Mouse (Mus musculus): ENCODE measurements at regions not wholly inside any gene's neighbourhood (a gene's known extent, or its start where the extent isn't known, plus 50 kb on each side); places are given as distances from the start of the nearest gene placed in this dataset.

- Histone ChIP-seq H3K4me1 (ENCODE audit: control insufficient read depth, insufficient read depth, low read length) (peaks cover 5% of the 10 kb centered on the region; the same call in 1 of the 2 replicates), H3K36me3 (ENCODE audit: control insufficient read depth, insufficient read depth, low read length) (no peaks in the 10 kb centered on the region), H3K9ac (ENCODE audit: low read length) (no peak overlapping the region), H3K27ac (ENCODE audit: low read depth, low read length) (no peak overlapping the region), H3K4me3 (ENCODE audit: low read depth, low read length) (no peak overlapping the region), H3K9me3 (replicated peaks; ENCODE audit: control insufficient read depth, low read length) (no peaks in the 10 kb centered on the region), H3K27me3 (replicated peaks; ENCODE audit: control insufficient read depth, insufficient read depth, low read length) (no peaks in the 10 kb centered on the region), H3K4me2 (ENCODE audit: low read length) (no peak overlapping the region)
- ATAC-seq (no peak), DNase-seq (ENCODE audit: low spot score) (peak; percentile 74)
- 74% methylated on average over 7 of the region's 7 CpGs for WGBS
These were observed 280.6 kb upstream of the Tbx3 start for GRCm38 (mm10) chr5:119389857-119390256.

GRCm38 (mm10) chr5:119398475-119398874 is 272.0 kb upstream of the Tbx3 start:
- Histone ChIP-seq H3K4me1 (ENCODE audit: control insufficient read depth, insufficient read depth, low read length) (no peaks in the 10 kb centered on the region; the same call in 1 of the 2 replicates), H3K27ac (ENCODE audit: low read depth, low read length) (no peak overlapping the region), H3K36me3 (ENCODE audit: control insufficient read depth, insufficient read depth, low read length) (no peaks in the 10 kb centered on the region), H3K9ac (ENCODE audit: low read length) (no peak overlapping the region), H3K4me3 (ENCODE audit: low read depth, low read length) (no peak overlapping the region), H3K4me2 (ENCODE audit: low read length) (no peak overlapping the region), H3K9me3 (replicated peaks; ENCODE audit: control insufficient read depth, low read length) (no peaks in the 10 kb centered on the region), H3K27me3 (replicated peaks; ENCODE audit: control insufficient read depth, insufficient read depth, low read length) (no peaks in the 10 kb centered on the region)
- DNase-seq (ENCODE audit: low spot score) (no peak), ATAC-seq (no peak)
- 90% methylated on average over 5 of the region's 5 CpGs for WGBS

- DNase-seq (ENCODE audit: low spot score): no peak
These were observed 270.1 kb upstream of the Tbx3 start for GRCm38 (mm10) chr5:119400223-119400935.

GRCm38 (mm10) chr5:119401915-119402314 is 268.6 kb upstream of the Tbx3 start:
- ATAC-seq (no peak), DNase-seq (ENCODE audit: low spot score) (peak; percentile 68)
- no peak overlapping the region for H3K27ac ChIP-seq (ENCODE audit: low read depth, low read length)
- H3K9me3 ChIP-seq (replicated peaks; ENCODE audit: control insufficient read depth, low read length): no peaks in the 10 kb centered on the region
- H3K4me2 ChIP-seq (ENCODE audit: low read length): no peak overlapping the region
- H3K36me3 ChIP-seq (ENCODE audit: control insufficient read depth, insufficient read depth, low read length): no peaks in the 10 kb centered on the region
- H3K4me3 ChIP-seq (ENCODE audit: low read depth, low read length): no peak overlapping the region
- 71% methylated on average over 8 of the region's 8 CpGs for WGBS
- no peak overlapping the region for H3K9ac ChIP-seq (ENCODE audit: low read length)
- no peaks in the 10 kb centered on the region for H3K27me3 ChIP-seq (replicated peaks; ENCODE audit: control insufficient read depth, insufficient read depth, low read length)
- no peaks in the 10 kb centered on the region; the same call in 1 of the 2 replicates for H3K4me1 ChIP-seq (ENCODE audit: control insufficient read depth, insufficient read depth, low read length)

More at GRCm38 (mm10) chr5:119400223-119400935, 270.1 kb upstream of the Tbx3 start:
- Histone ChIP-seq H3K27me3 (replicated peaks; ENCODE audit: control insufficient read depth, insufficient read depth, low read length) (no peaks in the 10 kb centered on the region), H3K4me3 (ENCODE audit: low read depth, low read length) (no peak overlapping the region), H3K4me1 (ENCODE audit: control insufficient read depth, insufficient read depth, low read length) (no peaks in the 10 kb centered on the region; the same call in 1 of the 2 replicates), H3K36me3 (ENCODE audit: control insufficient read depth, insufficient read depth, low read length) (no peaks in the 10 kb centered on the region), H3K9ac (ENCODE audit: low read length) (no peak overlapping the region), H3K4me2 (ENCODE audit: low read length) (no peak overlapping the region), H3K27ac (ENCODE audit: low read depth, low read length) (no peak overlapping the region), H3K9me3 (replicated peaks; ENCODE audit: control insufficient read depth, low read length) (no peaks in the 10 kb centered on the region)
- ATAC-seq: no peak
- WGBS: 21% methylated on average over 6 of the region's 6 CpGs

GRCm38 (mm10) chr5:119402651-119403050 is 267.8 kb upstream of the Tbx3 start:
- no peak overlapping the region for H3K27ac ChIP-seq (ENCODE audit: low read depth, low read length)
- DNase-seq (ENCODE audit: low spot score): no peak
- WGBS: 84% methylated on average over 17 of the region's 17 CpGs

GRCm38 (mm10) chr5:119410966-119411365 is 259.5 kb upstream of the Tbx3 start:
- Histone ChIP-seq H3K27me3 (replicated peaks; ENCODE audit: control insufficient read depth, insufficient read depth, low read length) (no peaks in the 10 kb centered on the region), H3K36me3 (ENCODE audit: control insufficient read depth, insufficient read depth, low read length) (no peaks in the 10 kb centered on the region), H3K4me3 (ENCODE audit: low read depth, low read length) (no peak overlapping the region), H3K27ac (ENCODE audit: low read depth, low read length) (no peak overlapping the region), H3K9me3 (replicated peaks; ENCODE audit: control insufficient read depth, low read length) (no peaks in the 10 kb centered on the region), H3K9ac (ENCODE audit: low read length) (no peak overlapping the region), H3K4me2 (ENCODE audit: low read length) (no peak overlapping the region), H3K4me1 (ENCODE audit: control insufficient read depth, insufficient read depth, low read length) (no peaks in the 10 kb centered on the region)
- no peak for ATAC-seq
- 68% methylated on average over 11 of the region's 11 CpGs for WGBS
- DNase-seq (ENCODE audit: low spot score): no peak

More at GRCm38 (mm10) chr5:119402651-119403050, 267.8 kb upstream of the Tbx3 start:
- Histone ChIP-seq H3K4me3 (ENCODE audit: low read depth, low read length) (no peak overlapping the region), H3K27me3 (replicated peaks; ENCODE audit: control insufficient read depth, insufficient read depth, low read length) (no peaks in the 10 kb centered on the region), H3K4me1 (ENCODE audit: control insufficient read depth, insufficient read depth, low read length) (no peaks in the 10 kb centered on the region; the same call in 1 of the 2 replicates), H3K9ac (ENCODE audit: low read length) (no peak overlapping the region), H3K36me3 (ENCODE audit: control insufficient read depth, insufficient read depth, low read length) (no peaks in the 10 kb centered on the region), H3K9me3 (replicated peaks; ENCODE audit: control insufficient read depth, low read length) (no peaks in the 10 kb centered on the region), H3K4me2 (ENCODE audit: low read length) (no peak overlapping the region)
- no peak for ATAC-seq

- H3K36me3 ChIP-seq (ENCODE audit: control insufficient read depth, insufficient read depth, low read length): no peaks in the 10 kb centered on the region
- DNase-seq (ENCODE audit: low spot score) (no peak), ATAC-seq (no peak)
- no peak overlapping the region for H3K4me2 ChIP-seq (ENCODE audit: low read length)
- no peaks in the 10 kb centered on the region for H3K9me3 ChIP-seq (replicated peaks; ENCODE audit: control insufficient read depth, low read length)
- H3K4me1 ChIP-seq (ENCODE audit: control insufficient read depth, insufficient read depth, low read length): no peaks in the 10 kb centered on the region
- WGBS: 86% methylated on average over 11 of the region's 11 CpGs
- H3K27me3 ChIP-seq (replicated peaks; ENCODE audit: control insufficient read depth, insufficient read depth, low read length): no peaks in the 10 kb centered on the region
- no peak overlapping the region for H3K27ac ChIP-seq (ENCODE audit: low read depth, low read length)
- no peak overlapping the region for H3K4me3 ChIP-seq (ENCODE audit: low read depth, low read length)
- H3K9ac ChIP-seq (ENCODE audit: low read length): no peak overlapping the region
These were observed 254.6 kb upstream of the Tbx3 start for GRCm38 (mm10) chr5:119415835-119416234.

GRCm38 (mm10) chr5:119418486-119418885 is 252.0 kb upstream of the Tbx3 start:
- 53% methylated on average over 5 of the region's 5 CpGs for WGBS
- no peak overlapping the region for H3K4me2 ChIP-seq (ENCODE audit: low read length)
- H3K27me3 ChIP-seq (replicated peaks; ENCODE audit: control insufficient read depth, insufficient read depth, low read length): no peaks in the 10 kb centered on the region
- no peak for ATAC-seq
- no peak overlapping the region for H3K9ac ChIP-seq (ENCODE audit: low read length)
- no peaks in the 10 kb centered on the region for H3K9me3 ChIP-seq (replicated peaks; ENCODE audit: control insufficient read depth, low read length)
- H3K27ac ChIP-seq (ENCODE audit: low read depth, low read length): no peak overlapping the region
- no peaks in the 10 kb centered on the region for H3K36me3 ChIP-seq (ENCODE audit: control insufficient read depth, insufficient read depth, low read length)
- no peaks in the 10 kb centered on the region for H3K4me1 ChIP-seq (ENCODE audit: control insufficient read depth, insufficient read depth, low read length)
- DNase-seq (ENCODE audit: low spot score): no peak
- H3K4me3 ChIP-seq (ENCODE audit: low read depth, low read length): no peak overlapping the region

GRCm38 (mm10) chr5:119427511-119428019 is 242.9 kb upstream of the Tbx3 start:
- no peaks in the 10 kb centered on the region for H3K9me3 ChIP-seq (replicated peaks; ENCODE audit: control insufficient read depth, low read length)
- H3K27me3 ChIP-seq (replicated peaks; ENCODE audit: control insufficient read depth, insufficient read depth, low read length): no peaks in the 10 kb centered on the region
- no peak overlapping the region for H3K9ac ChIP-seq (ENCODE audit: low read length)
- no peak overlapping the region for H3K4me2 ChIP-seq (ENCODE audit: low read length)
- H3K36me3 ChIP-seq (ENCODE audit: control insufficient read depth, insufficient read depth, low read length): no peaks in the 10 kb centered on the region
- WGBS: 90% methylated on average over 12 of the region's 12 CpGs
- no peak overlapping the region for H3K4me3 ChIP-seq (ENCODE audit: low read depth, low read length)
- ATAC-seq (no peak), DNase-seq (ENCODE audit: low spot score) (no peak)
- H3K27ac ChIP-seq (ENCODE audit: low read depth, low read length): no peak overlapping the region
- no peaks in the 10 kb centered on the region for H3K4me1 ChIP-seq (ENCODE audit: control insufficient read depth, insufficient read depth, low read length)
